ENCODE assay signal across 9 mouse cellular contexts in genomic region chr2:31689045-31689444, GRCm38 (mm10). TPM values are rescaled to one million over a fixed set of nuclear protein-coding genes. Genes with fewer than 3 reads are reported as not detected.
DNase-seq lines count a peak whose midpoint lies in the region; ATAC-seq lines count a peak whose summit lies in the region.
"Had no signal": no experiment of that assay in that cellular context is flagged by ENCODE, and none has a peak within 500 bp of the region (broad histone marks: within the 10 kb centered on the region; RNA-seq: fewer than 3 reads in every experiment).

No protein-coding gene starts in this region.

- H3K4me3 ChIP-seq in intestine, embryonic 14.5 days (ENCODE audit: low read depth, low read length), result peak overlapping the region; percentile 98
- H3K4me3 ChIP-seq in lung, embryonic 16.5 days (ENCODE audit: low read length), result peak overlapping the region; percentile 98

- H3K4me1 ChIP-seq in intestine, embryonic 14.5 days (replicated peaks; ENCODE audit: control insufficient read depth, insufficient read depth, low read length), result peaks cover 15% of the 10 kb centered on the region
- H3K4me1 ChIP-seq in lung, embryonic 16.5 days (replicated peaks; ENCODE audit: control insufficient read depth, insufficient read depth, low read length), result peaks cover 15% of the 10 kb centered on the region

- 0 out of 2 replicates have a peak, but pooled peaks cover under 1% of the 10 kb centered on the region for H3K36me3 ChIP-seq in intestine, embryonic 14.5 days (ENCODE audit: control insufficient read depth, insufficient read depth, low read length)
- H3K36me3 ChIP-seq in lung, embryonic 16.5 days (ENCODE audit: control insufficient read depth, insufficient read depth, low read length), result 0 out of 2 replicates have a peak, but pooled peaks cover 3% of the 10 kb centered on the region

- DNase-seq in 3T3-L1 (ENCODE audit: low read depth, low spot score), result peak; percentile 49
- DNase-seq in CD4-positive helper T cell, adult 2 months (ENCODE audit: low read depth, low spot score), result peak; percentile 31
- DNase-seq in intestine, embryonic 14.5 days (ENCODE audit: low spot score), result no peak
- DNase-seq in yolk sac, embryonic 10.5 days (ENCODE audit: low spot score), result peak; percentile 40
- no peak for DNase-seq in left cerebral cortex, postnatal 10 days (ENCODE audit: extremely low spot score in 1 of 2, low spot score in 2 of 2)
- DNase-seq in left cerebral cortex, adult 18-20 months (ENCODE audit: low spot score in 2 of 2), result no peak

- peak overlapping the region; percentile 87 for H3K9ac ChIP-seq in intestine, embryonic 14.5 days (ENCODE audit: low read length)
- H3K9ac ChIP-seq in lung, embryonic 16.5 days (ENCODE audit: low read length), result peak overlapping the region; percentile 94

- ATAC-seq in erythroid progenitor cell, adult 5-6 weeks (replicated peaks; ENCODE audit: low FRiP score, poor library complexity, severe bottlenecking), result peak; percentile 18; the same call in 1 of the 2 replicates
- no peak for ATAC-seq in intestine, embryonic 14.5 days (replicated peaks; ENCODE audit: low FRiP score, low TSS enrichment, low read depth)
- ATAC-seq in lung, embryonic 16.5 days (ENCODE audit: low read depth), result no peak

- H3K4me2 ChIP-seq in intestine, embryonic 14.5 days (ENCODE audit: low read length), result peak overlapping the region; percentile 55
- H3K4me2 ChIP-seq in lung, embryonic 16.5 days (ENCODE audit: low read depth, low read length), result peak overlapping the region; percentile 65

- peak overlapping the region; percentile 92 for H3K27ac ChIP-seq in intestine, embryonic 14.5 days (ENCODE audit: low read depth)
- peak overlapping the region; percentile 95 for H3K27ac ChIP-seq in lung, embryonic 16.5 days (ENCODE audit: low read length)

- under 1% methylated on average over 12 of the region's 12 CpGs for WGBS in intestine, embryonic 14.5 days
- under 1% methylated on average over 12 of the region's 12 CpGs for WGBS in lung, embryonic 16.5 days

- no peaks in the 10 kb centered on the region for H3K9me3 ChIP-seq in intestine, embryonic 14.5 days (ENCODE audit: control insufficient read depth, low read length)
- H3K9me3 ChIP-seq in lung, embryonic 16.5 days (ENCODE audit: control insufficient read depth, low read length), result no peaks in the 10 kb centered on the region; the same call in 1 of the 2 replicates

- H3K27me3 ChIP-seq in intestine, embryonic 14.5 days (replicated peaks; ENCODE audit: control insufficient read depth, insufficient read depth, low read length), result no peaks in the 10 kb centered on the region
- H3K27me3 ChIP-seq in lung, embryonic 16.5 days (ENCODE audit: control insufficient read depth, insufficient read depth, low read depth, low read length), result no peaks in the 10 kb centered on the region

- intact Hi-C loops in left cerebral cortex, postnatal 10 days (cut with DNase I), result loop anchor here (10.0 kb wide), 1 partner anchor 196 kb away; the partner anchor contains the start of gene Lamc3

RNA-seq across cellular contexts. Expression of gene Abl1, which starts 0.9 kb away (rescaled TPM):
- total RNA-seq in erythroid progenitor cell, adult 5-6 weeks (2015; ENCODE audit: low replicate concordance), result 10.1 and 26.8 TPM in 2 replicates
- total RNA-seq in erythroid progenitor cell, adult 5-6 weeks (2017; ENCODE audit: low replicate concordance), result 24.1 and 26.5 TPM in 2 replicates
- 48.1 and 49.8 TPM in 2 replicates for polyA plus RNA-seq in intestine, embryonic 14.5 days (2014; fragmentation: Nextera tagmentation; extraction: Ambion mirVana)
- polyA plus RNA-seq in lung, embryonic 16.5 days (2015; fragmentation: Nextera tagmentation; extraction: Ambion mirVana), result 37.6 and 39.1 TPM in 2 replicates
- total RNA-seq in left cerebral cortex, postnatal 10 days (2021), result 10 to 100 TPM; 39.7 to 40.5 TPM
- total RNA-seq in left cerebral cortex, adult 18-20 months (2021), result 10 to 100 TPM; 39.2 to 39.9 TPM

RNA-seq across cellular contexts. Expression of gene Exosc2, which starts 18.5 kb away (rescaled TPM):
- total RNA-seq in erythroid progenitor cell, adult 5-6 weeks (2015; ENCODE audit: low replicate concordance), result 13.4 and 15.9 TPM in 2 replicates
- 12.6 and 25.5 TPM in 2 replicates for total RNA-seq in erythroid progenitor cell, adult 5-6 weeks (2017; ENCODE audit: low replicate concordance)
- polyA plus RNA-seq in intestine, embryonic 14.5 days (2014; fragmentation: Nextera tagmentation; extraction: Ambion mirVana), result 65.4 and 70.7 TPM in 2 replicates
- 55.1 and 56.5 TPM in 2 replicates for polyA plus RNA-seq in lung, embryonic 16.5 days (2015; fragmentation: Nextera tagmentation; extraction: Ambion mirVana)
- 10 to 100 TPM; 24.2 to 26.3 TPM for total RNA-seq in left cerebral cortex, postnatal 10 days (2021)
- total RNA-seq in left cerebral cortex, adult 18-20 months (2021), result 10 to 100 TPM; 19.5 to 24.2 TPM

RNA-seq across cellular contexts. Expression of gene Prdm12, which starts 49.2 kb away (rescaled TPM):
- not detected in 2 replicates for total RNA-seq in erythroid progenitor cell, adult 5-6 weeks (2015; ENCODE audit: low replicate concordance)
- not detected in 2 replicates for total RNA-seq in erythroid progenitor cell, adult 5-6 weeks (2017; ENCODE audit: low replicate concordance)
- not detected in 2 replicates for polyA plus RNA-seq in intestine, embryonic 14.5 days (2014; fragmentation: Nextera tagmentation; extraction: Ambion mirVana)
- polyA plus RNA-seq in lung, embryonic 16.5 days (2015; fragmentation: Nextera tagmentation; extraction: Ambion mirVana), result not detected in 2 replicates
- total RNA-seq in left cerebral cortex, postnatal 10 days (2021), result under 1 TPM; 0.36 to 0.54 TPM
- under 1 TPM; 0.14 to 0.26 TPM for total RNA-seq in left cerebral cortex, adult 18-20 months (2021)
- total RNA-seq: heart, postnatal 10 days had no signal

Comparison
In these comparisons a context has a peak if more than half of its experiments do, and no peak if none do; other contexts are left out.
1. DNase-seq: peak in 3T3-L1 (single experiment), CD4-positive helper T cell, adult 2 months (single experiment) and yolk sac, embryonic 10.5 days (single experiment); none in intestine, embryonic 14.5 days (single experiment), left cerebral cortex, postnatal 10 days (0 of 2) and left cerebral cortex, adult 18-20 months (0 of 2).